Mouse (Mus musculus) embryonic facial prominence, embryonic 13.5 days (tissue): Measurements from ENCODE around the gene Rprd1b. TPM values are rescaled to one million over a fixed set of nuclear protein-coding genes. Genes with fewer than 3 reads are reported as not detected.
A peak's percentile ranks its signal among the peaks of the same experiment; 100 is the strongest.
"Not testable (repeated sequence)": the region's sequence is repeated elsewhere in the genome, so short reads cannot be mapped to it uniquely, and the experiment has no call there.

Source experiments
- ATAC-seq: fragments of 200-750 bp; cut with Nextera tagmentation; 2 replicates; pipeline ENCODE4 v1.8.0; 2017; ENCODE audit warnings: low read depth; ENCODE audit not compliant: insufficient number of reproducible peaks, insufficient read depth, low FRiP score, low TSS enrichment
- H3K27ac ChIP-seq: fragments of 300-500 bp; sonication (generic); 2 replicates; pipeline ENCODE4 v1.5.1; 2015; ENCODE audit warnings: moderate library complexity, mild to moderate bottlenecking, inconsistent platforms
- H3K27me3 ChIP-seq: fragments of 300-500 bp; sonication (generic); 2 replicates; pipeline ENCODE4 v1.6.1; 2015; ENCODE audit warnings: mild to moderate bottlenecking, inconsistent platforms
- H3K36me3 ChIP-seq: fragments of 300-500 bp; sonication (generic); 2 replicates; pipeline ENCODE4 v1.6.1; 2015; ENCODE audit warnings: mild to moderate bottlenecking, inconsistent platforms
- H3K4me1 ChIP-seq: fragments of 300-500 bp; sonication (generic); 2 replicates; pipeline ENCODE4 v1.6.1; 2015; ENCODE audit warnings: inconsistent platforms
- H3K4me2 ChIP-seq: fragments of 300-500 bp; sonication (generic); 2 replicates; pipeline ENCODE4 v1.6.1; 2015; ENCODE audit warnings: moderate library complexity, mild to moderate bottlenecking, inconsistent platforms
- H3K4me3 ChIP-seq: fragments of 300-500 bp; sonication (generic); 2 replicates; pipeline ENCODE4 v1.5.1; 2015; ENCODE audit warnings: mild to moderate bottlenecking, inconsistent platforms
- H3K9ac ChIP-seq: fragments of 300-500 bp; sonication (generic); 2 replicates; pipeline ENCODE4 v1.6.1; 2015; ENCODE audit warnings: mild to moderate bottlenecking, inconsistent platforms
- H3K9me3 ChIP-seq: fragments of 300-500 bp; sonication (generic); 2 replicates; pipeline ENCODE4 v1.6.1; 2016; ENCODE audit warnings: inconsistent platforms
- WGBS: fragments of 180-500 bp; shearing (Covaris S2); methylation state at CpG from one replicate; pipeline ENCODE4 v1.1.7; 2015; ENCODE audit warnings: mixed read lengths; 5-methylcytosine and 5-hydroxymethylcytosine counted together
- polyA plus RNA-seq: library from polyadenylated mRNA; unstranded; fragments of >200 nt; fragmentation: Nextera tagmentation; extraction: Ambion mirVana; gene quantifications from 2 replicates; pipeline ENCODE4 v1.2.1, GENCODE M21; 2015

Rprd1b gene
- polyA plus RNA-seq, 1 experiment from 2014 or later, result 50.4 TPM

DNA sequence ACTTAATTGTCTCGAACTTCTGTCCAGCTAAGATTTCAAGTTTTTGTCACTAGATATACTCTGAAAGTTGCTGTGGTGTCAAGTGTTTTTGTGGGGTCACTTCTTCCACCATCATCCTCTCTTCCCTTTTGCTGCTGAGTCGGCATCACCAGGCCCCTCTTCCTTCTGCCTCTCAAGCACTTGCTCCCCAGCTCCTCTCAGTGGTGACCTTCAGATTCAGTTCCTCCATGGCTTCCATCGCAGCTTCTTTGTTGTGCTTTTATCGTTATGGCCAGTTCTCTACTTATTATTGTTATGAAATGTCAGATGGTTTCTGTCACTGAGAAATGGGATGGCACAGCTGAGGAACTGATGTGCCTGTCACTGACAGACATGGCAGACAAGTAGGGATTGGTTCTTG lies 17.9 kb downstream of the Rprd1b start:
- peaks cover 74% of the 10 kb centered on the region for H3K36me3 ChIP-seq
- ATAC-seq, result no peak
- 79% methylated on average over 4 of the region's 4 CpGs for WGBS

DNA sequence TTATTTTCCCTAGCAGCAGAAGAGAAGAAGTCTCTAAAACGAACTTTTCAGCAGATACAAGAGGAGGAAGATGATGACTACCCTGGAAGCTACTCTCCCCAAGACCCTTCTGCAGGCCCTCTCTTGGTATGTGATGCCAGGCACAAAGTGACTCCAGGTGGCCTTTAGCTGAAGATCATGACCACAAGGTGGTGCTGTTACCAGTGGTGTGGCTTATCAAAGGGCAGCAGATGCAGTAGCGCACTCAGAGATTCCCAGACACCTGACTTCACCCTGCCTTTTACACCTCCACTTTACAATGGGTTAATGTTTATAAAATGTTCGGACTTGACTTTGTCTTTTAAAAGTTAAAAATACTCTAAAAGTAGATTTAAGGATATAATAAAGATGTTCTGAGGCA lies 19.6 kb downstream of the Rprd1b start:
- Histone ChIP-seq H3K27ac (no peak overlapping the region), H3K4me3 (no peak overlapping the region), H3K27me3 (no peaks in the 10 kb centered on the region), H3K9me3 (no peaks in the 10 kb centered on the region), H3K4me2 (no peak overlapping the region), H3K36me3 (peaks cover 77% of the 10 kb centered on the region), H3K9ac (no peak overlapping the region), H3K4me1 (no peaks in the 10 kb centered on the region)
- WGBS, result 71% methylated on average over 3 of the region's 3 CpGs
- ATAC-seq, result no peak

More for the DNA sequence above, 17.9 kb downstream of the Rprd1b start:
- Histone ChIP-seq H3K4me2 (no peak overlapping the region), H3K4me3 (no peak overlapping the region), H3K27me3 (no peaks in the 10 kb centered on the region), H3K9ac (no peak overlapping the region), H3K9me3 (no peaks in the 10 kb centered on the region), H3K27ac (no peak overlapping the region), H3K4me1 (no peaks in the 10 kb centered on the region)

DNA sequence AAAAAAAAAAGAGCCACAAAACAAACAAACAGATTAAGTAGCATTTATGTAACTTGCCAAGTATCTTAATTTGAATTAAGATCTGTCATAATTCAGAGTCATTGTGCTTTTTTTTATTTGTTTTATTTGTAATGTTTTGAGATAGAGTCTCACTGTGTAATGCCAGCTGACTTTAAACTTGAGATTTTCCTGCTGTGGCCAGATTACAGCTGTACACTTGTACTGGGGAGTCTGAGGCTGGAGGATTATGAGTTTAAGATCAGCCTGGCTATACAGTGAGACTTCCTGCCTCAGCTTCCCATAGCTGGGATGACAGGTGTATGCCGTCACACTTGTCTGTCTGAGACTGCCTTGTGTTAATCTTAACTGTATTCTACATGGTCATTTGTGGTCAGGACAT lies 20.4 kb downstream of the Rprd1b start:
- no peaks in the 10 kb centered on the region for H3K9me3 ChIP-seq
- H3K27ac ChIP-seq, result no peak overlapping the region
- no peaks in the 10 kb centered on the region for H3K27me3 ChIP-seq
- H3K4me3 ChIP-seq, result no peak overlapping the region
- H3K4me1 ChIP-seq, result no peaks in the 10 kb centered on the region
- H3K9ac ChIP-seq, result no peak overlapping the region
- WGBS, result 96% methylated on average over 1 of the region's 1 CpGs
- peaks cover 69% of the 10 kb centered on the region for H3K36me3 ChIP-seq
- no peak for ATAC-seq
- H3K4me2 ChIP-seq, result no peak overlapping the region

DNA sequence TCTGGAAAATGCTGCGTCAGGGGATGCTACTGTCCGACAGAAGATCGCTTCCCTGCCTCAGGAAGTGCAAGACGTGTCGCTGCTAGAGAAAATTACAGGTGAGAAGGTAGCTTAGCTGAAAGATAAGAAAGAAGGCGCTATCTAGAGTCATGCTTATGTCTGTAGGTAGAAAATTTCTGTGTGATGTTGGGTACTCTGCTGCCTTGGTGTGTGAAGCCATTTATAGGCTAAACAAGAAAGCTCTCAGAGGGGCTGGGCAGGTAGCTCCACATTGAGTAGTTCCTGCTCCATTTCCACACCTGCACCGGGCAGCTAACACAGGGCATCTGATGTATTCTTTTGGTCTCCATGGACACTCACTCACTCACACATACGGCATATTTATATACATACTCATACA lies 21.8 kb downstream of the Rprd1b start:
- Histone ChIP-seq H3K4me1 (no peaks in the 10 kb centered on the region), H3K4me3 (no peak overlapping the region), H3K27ac (no peak overlapping the region), H3K27me3 (no peaks in the 10 kb centered on the region), H3K36me3 (peaks cover 65% of the 10 kb centered on the region), H3K9me3 (no peaks in the 10 kb centered on the region), H3K9ac (no peak overlapping the region), H3K4me2 (no peak overlapping the region)
- 97% methylated on average over 8 of the region's 8 CpGs for WGBS
- ATAC-seq, result no peak

DNA sequence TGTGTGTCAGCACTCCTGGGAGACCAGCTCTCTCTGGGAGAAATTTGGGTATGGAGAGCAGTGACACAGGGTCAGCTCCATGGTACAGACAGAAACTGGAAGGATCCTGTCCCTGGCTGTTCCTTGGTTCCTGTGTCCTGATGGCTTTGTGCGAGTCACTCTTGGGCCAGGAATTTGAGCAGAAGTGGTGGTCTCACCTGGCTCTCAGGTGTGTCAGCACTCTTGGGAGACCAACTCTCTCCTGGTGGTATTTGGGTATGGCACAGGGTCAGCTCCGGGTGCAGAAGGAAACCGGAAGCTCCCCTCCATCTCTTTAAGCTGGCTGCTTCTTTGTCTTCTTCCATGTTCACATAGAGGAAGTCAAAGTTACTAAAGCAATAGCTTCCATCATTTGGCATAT lies 26.3 kb downstream of the Rprd1b start:
- no peak overlapping the region for H3K9ac ChIP-seq
- no peak overlapping the region for H3K4me2 ChIP-seq
- peaks cover 74% of the 10 kb centered on the region for H3K36me3 ChIP-seq
- ATAC-seq, result no peak
- no peak overlapping the region for H3K27ac ChIP-seq
- 89% methylated on average over 3 of the region's 3 CpGs for WGBS
- no peak overlapping the region for H3K4me3 ChIP-seq
- H3K9me3 ChIP-seq, result no peaks in the 10 kb centered on the region
- no peaks in the 10 kb centered on the region for H3K27me3 ChIP-seq
- H3K4me1 ChIP-seq, result no peaks in the 10 kb centered on the region

DNA sequence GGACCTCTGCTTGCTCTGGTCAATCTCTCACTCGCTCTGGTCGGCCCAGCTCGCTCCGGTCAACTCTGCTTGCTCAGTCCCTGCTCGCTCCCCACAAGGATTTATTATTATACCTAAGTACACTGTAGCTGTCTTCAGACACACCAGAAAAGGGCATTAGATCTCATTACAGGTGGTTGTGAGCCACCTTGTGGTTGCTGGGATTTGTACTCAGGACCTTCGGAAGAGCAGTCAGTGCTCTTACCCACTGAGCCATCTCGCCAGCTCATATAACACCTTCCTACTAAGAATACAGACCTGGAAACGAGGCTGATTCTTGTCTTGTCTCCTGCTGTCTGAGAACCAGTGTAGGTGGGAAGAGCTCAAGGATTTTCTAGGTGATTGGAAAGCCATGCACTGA lies 27.1 kb downstream of the Rprd1b start:
- not testable (repeated sequence) for H3K4me2 ChIP-seq
- H3K36me3 ChIP-seq, result peaks cover 76% of the 10 kb centered on the region

DNA sequence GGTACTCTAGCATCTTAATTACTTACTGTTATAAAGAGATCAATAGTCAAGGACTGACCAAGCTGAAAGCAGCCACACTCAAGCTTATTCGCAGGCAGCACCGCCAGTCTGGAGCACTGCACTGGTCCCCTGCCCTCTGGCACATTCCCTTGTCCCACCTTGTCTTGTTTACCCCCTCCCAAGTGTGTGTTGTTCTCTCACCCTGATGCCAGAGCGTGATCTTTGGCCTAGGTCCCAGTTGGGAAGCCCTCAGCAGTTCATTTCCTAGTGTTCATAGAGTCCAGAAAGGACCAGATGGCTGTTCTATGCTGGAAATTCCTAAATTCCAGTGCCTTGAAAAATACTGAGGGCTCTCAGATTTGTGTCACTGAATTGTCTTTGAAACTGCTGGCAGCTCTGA lies 28.7 kb downstream of the Rprd1b start:
- Histone ChIP-seq H3K4me3 (no peak overlapping the region), H3K9ac (no peak overlapping the region), H3K9me3 (no peaks in the 10 kb centered on the region), H3K4me2 (no peak overlapping the region), H3K36me3 (peaks cover 83% of the 10 kb centered on the region), H3K27ac (no peak overlapping the region), H3K4me1 (no peaks in the 10 kb centered on the region), H3K27me3 (no peaks in the 10 kb centered on the region)
- no peak for ATAC-seq
- WGBS, result 87% methylated on average over 3 of the region's 3 CpGs

More for the DNA sequence above, 27.1 kb downstream of the Rprd1b start:
- ATAC-seq, H3K9me3 ChIP-seq, H3K9ac ChIP-seq, H3K4me3 ChIP-seq, H3K4me1 ChIP-seq, H3K27me3 ChIP-seq, H3K27ac ChIP-seq: not testable (repeated sequence)
- 87% methylated on average over 8 of the region's 8 CpGs for WGBS

DNA sequence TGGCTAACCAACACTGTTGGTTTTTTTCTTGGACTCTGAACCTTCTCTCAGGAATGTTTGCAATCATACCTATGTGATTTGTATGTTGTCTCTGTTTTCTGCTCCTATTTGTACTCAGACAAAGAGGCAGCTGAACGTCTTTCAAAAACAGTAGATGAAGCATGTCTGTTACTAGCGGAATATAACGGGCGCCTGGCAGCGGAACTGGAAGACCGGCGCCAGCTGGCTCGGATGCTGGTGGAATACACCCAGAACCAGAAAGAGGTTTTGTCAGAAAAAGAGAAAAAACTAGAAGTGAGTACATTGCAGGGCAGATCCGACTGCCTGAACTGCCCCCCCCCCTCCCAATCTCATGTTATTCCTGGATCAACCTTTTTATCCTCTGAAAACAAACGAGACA lies 30.2 kb downstream of the Rprd1b start:
- H3K4me1 ChIP-seq, result no peaks in the 10 kb centered on the region
- H3K4me2 ChIP-seq, result no peak overlapping the region
- no peak overlapping the region for H3K27ac ChIP-seq
- ATAC-seq, result no peak
- no peaks in the 10 kb centered on the region for H3K27me3 ChIP-seq
- peaks cover 80% of the 10 kb centered on the region for H3K36me3 ChIP-seq
- WGBS, result 87% methylated on average over 10 of the region's 10 CpGs
- H3K9ac ChIP-seq, result no peak overlapping the region
- H3K4me3 ChIP-seq, result no peak overlapping the region
- H3K9me3 ChIP-seq, result no peaks in the 10 kb centered on the region

DNA sequence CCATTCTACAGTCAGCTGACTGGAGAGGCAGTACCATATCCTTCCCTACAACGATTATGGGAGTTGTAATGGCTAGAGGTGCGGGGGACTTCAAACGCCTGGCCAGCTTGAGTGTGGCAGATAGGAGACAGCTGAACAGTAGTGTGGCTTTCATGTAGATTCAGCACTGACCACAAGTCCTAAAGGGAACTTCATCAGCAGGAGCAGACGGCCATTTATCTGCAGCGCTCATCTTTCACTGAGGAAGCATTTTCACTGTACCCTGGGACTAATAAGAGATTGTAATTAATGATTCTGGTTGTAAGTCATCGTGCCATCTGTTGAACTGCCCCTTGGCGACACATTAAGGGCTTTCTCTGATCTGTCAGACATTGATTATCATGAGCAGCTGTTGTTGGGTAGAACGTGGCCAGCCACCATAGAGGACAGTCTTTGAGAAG lies 31.4 kb downstream of the Rprd1b start:
- Histone ChIP-seq H3K4me3 (no peak overlapping the region), H3K36me3 (peaks cover 75% of the 10 kb centered on the region), H3K4me2 (no peak overlapping the region), H3K9ac (no peak overlapping the region), H3K27me3 (no peaks in the 10 kb centered on the region), H3K4me1 (peaks cover 3% of the 10 kb centered on the region; the same call in 1 of the 2 replicates), H3K9me3 (no peaks in the 10 kb centered on the region), H3K27ac (no peak overlapping the region)
- no peak for ATAC-seq
- 81% methylated on average over 8 of the region's 8 CpGs for WGBS

DNA sequence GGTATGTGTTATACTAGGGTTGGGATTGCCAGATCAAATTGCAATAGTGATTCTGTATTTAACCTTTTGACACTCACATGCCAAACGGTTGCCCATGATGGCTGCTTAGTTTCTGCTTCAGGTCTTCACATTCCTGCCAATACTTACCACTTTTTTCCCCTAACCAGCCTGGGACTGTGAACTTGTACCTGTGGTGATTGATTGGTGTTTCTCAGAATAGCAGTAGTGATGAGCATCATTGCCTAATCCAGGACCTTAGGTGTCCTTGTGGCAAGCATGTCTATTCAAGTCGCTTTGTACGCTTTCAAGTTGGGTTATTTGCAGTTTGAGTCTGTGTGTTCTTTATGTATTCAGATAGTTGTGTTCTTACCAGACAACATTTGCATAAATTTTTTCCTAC lies 34.7 kb downstream of the Rprd1b start:
- H3K27me3 ChIP-seq, result no peaks in the 10 kb centered on the region
- H3K4me1 ChIP-seq, result peaks cover 11% of the 10 kb centered on the region
- no peaks in the 10 kb centered on the region for H3K9me3 ChIP-seq
- H3K4me2 ChIP-seq, result no peak overlapping the region
- no peak overlapping the region for H3K4me3 ChIP-seq
- no peak overlapping the region for H3K9ac ChIP-seq
- no peak overlapping the region for H3K27ac ChIP-seq
- peaks cover 67% of the 10 kb centered on the region for H3K36me3 ChIP-seq
- WGBS, result 81% methylated on average over 3 of the region's 3 CpGs
- no peak for ATAC-seq

DNA sequence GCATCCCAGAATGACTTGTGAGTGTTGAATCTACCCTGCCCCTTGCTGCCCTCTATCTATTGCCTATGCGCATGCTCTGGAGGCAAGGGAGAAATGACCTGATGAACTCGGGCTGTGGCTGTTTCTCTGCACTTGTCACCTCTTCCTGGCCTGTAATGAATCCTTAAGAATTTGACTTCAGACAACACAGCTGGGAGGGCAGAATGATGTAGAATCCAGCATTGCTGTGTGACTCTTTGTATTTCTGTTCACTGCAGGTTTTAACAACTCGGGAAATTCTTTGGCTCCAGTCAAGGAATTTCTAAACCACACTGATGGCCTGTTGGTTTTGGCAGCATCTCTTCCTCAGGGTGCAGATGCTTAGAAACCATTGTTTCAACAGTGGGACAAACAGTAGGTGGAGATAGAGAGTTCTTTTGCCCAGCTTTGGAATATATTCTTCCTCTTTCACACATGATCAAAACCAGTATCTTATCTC lies 36.3 kb downstream of the Rprd1b start:
- H3K4me1 ChIP-seq, result peaks cover 11% of the 10 kb centered on the region
- 0 out of 2 replicates have a peak overlapping the region, but pooled peaks have one; percentile 17 for H3K27ac ChIP-seq
- WGBS, result 60% methylated on average over 3 of the region's 3 CpGs
- H3K4me3 ChIP-seq, result no peak overlapping the region
- no peak overlapping the region for H3K4me2 ChIP-seq
- H3K27me3 ChIP-seq, result no peaks in the 10 kb centered on the region
- H3K9ac ChIP-seq, result no peak overlapping the region
- H3K9me3 ChIP-seq, result no peaks in the 10 kb centered on the region
- no peak for ATAC-seq
- peaks cover 56% of the 10 kb centered on the region for H3K36me3 ChIP-seq

DNA sequence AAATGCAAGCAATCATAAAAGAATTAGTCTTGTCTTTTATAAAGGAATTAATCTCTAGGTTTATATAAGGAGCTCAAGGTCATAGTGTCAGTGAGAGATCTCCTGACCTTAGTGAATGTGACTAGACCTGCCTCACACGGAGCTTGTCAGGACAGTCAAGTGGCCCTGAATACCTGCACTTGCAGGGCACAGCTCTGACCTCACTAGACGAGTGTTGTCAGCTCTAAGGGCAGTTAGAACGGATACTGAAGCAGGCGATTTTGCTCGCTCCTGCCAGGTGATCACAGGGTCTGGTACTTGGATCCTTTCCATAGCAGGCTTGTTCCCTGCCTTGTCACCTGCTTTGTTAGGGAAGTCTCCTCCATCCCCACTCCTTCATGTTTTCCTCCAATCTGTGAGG lies 36.8 kb downstream of the Rprd1b start:
- peaks cover 53% of the 10 kb centered on the region for H3K36me3 ChIP-seq
- no peak overlapping the region for H3K27ac ChIP-seq
- H3K9ac ChIP-seq, result no peak overlapping the region
- no peak for ATAC-seq
- H3K9me3 ChIP-seq, result no peaks in the 10 kb centered on the region
- no peak overlapping the region for H3K4me2 ChIP-seq
- H3K4me3 ChIP-seq, result no peak overlapping the region
- peaks cover 11% of the 10 kb centered on the region for H3K4me1 ChIP-seq
- WGBS, result 79% methylated on average over 5 of the region's 5 CpGs
- no peaks in the 10 kb centered on the region for H3K27me3 ChIP-seq

DNA sequence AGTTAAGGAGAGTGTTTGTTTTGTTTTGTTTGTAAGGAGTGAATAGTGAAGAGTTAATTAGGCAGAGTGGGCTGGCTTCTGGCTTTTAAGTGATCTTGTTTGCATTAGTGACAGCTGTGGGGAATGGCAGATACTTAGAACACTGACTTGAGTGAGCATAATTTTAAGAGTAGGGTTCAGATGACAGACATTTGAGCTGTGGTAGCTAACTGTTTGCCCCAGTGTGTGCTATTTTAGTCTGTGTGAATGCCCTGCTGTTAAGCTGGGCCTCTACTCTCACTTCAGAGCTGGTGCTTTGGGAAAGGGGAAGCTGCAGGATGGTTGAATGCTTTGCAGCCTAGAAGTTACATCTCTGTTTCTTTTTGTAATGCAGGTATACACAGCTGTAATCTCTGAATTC lies 38.2 kb downstream of the Rprd1b start:
- Histone ChIP-seq H3K4me1 (peaks cover 11% of the 10 kb centered on the region), H3K9ac (no peak overlapping the region), H3K27ac (peak overlapping the region; percentile 66), H3K27me3 (no peaks in the 10 kb centered on the region), H3K36me3 (peaks cover 53% of the 10 kb centered on the region), H3K4me2 (no peak overlapping the region), H3K4me3 (no peak overlapping the region), H3K9me3 (no peaks in the 10 kb centered on the region)
- no peak for ATAC-seq
